Mouse (Mus musculus) hematopoietic stem cell, adult 5-6 weeks (primary cell): ENCODE data around the gene Ddx28. TPM values are rescaled to one million over a fixed set of nuclear protein-coding genes. Genes with fewer than 3 reads are reported as not detected.
"Not testable (repeated sequence)": the region's sequence is repeated elsewhere in the genome, so short reads cannot be mapped to it uniquely, and the experiment has no call there.

Experiments
- ATAC-seq, 2 experiments: fragments of 125-278 bp in 1 of 2; replicated peaks in 1 of 2; 2 replicates each; pipeline ENCODE4 v1.8.0; 2016 to 2017; ENCODE audit warnings: inconsistent platforms in 2 of 2, mild to moderate bottlenecking in 2 of 2, moderate number of reproducible peaks in 2 of 2, low read depth in 1 of 2, moderate TSS enrichment in 1 of 2; ENCODE audit not compliant: low FRiP score in 2 of 2, poor library complexity in 2 of 2, severe bottlenecking in 2 of 2, insufficient read depth in 1 of 2, low TSS enrichment in 1 of 2
- total RNA-seq: library from RNA; stranded (forward); fragments of 172-1452, 232-1000 nt; gene quantifications from 2 replicates; pipeline ENCODE4 v1.2.3, GENCODE M21; 2017

Ddx28 gene
- total RNA-seq, 1 experiment from 2014 or later, result 10.1 TPM

DNA sequence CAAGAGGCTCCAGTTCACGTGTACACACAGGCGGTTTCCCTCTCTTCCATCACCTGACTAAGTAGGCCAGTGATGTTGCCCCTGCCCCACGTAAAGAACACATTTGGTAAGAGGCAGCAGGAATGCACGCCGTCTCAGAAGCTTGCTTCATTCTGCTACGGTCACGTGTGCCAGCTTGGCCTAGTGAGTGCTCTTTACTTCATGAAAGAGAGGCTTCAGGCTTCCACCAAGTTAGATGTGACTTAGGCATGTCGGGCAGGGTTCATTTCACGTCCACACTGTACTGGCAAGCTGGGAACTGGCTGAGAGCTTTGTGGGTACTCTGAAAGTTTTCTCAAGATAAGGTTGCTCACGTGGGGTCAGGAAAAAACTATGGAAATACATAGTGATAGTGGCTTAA lies 27.0 kb upstream of the Ddx28 start:
- ATAC-seq, result no peak; a peak in 1 of 4 replicates

- peak; percentile 81 to 91 for ATAC-seq
These were observed 10.8 kb upstream of the Ddx28 start for GRCm38 (mm10) chr8:106022483-106022882.

DNA sequence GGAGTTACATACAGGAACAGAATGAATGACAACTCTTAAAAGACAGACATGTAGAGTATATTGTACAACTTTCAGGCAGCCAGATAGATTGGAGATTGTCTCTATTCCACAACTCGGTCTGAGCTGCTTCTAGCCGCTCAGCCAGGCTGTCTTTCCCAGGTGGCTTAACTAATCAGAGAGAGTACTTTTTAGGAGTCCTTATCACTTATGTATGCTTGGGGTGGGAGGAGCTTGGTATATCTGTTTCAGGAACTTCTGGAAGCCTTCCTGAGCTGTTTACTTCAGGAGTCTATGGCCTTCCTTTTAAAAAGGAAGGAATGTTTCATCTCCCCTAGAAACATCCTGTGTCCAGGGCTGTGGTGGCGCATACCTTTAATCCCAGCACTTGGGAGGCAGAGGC lies 6.4 kb upstream of the Ddx28 start:
- no peak for ATAC-seq

GRCm38 (mm10) chr8:106017130-106017529 lies 5.4 kb upstream of the Ddx28 start:
- peak; percentile 95 to 99 for ATAC-seq

DNA sequence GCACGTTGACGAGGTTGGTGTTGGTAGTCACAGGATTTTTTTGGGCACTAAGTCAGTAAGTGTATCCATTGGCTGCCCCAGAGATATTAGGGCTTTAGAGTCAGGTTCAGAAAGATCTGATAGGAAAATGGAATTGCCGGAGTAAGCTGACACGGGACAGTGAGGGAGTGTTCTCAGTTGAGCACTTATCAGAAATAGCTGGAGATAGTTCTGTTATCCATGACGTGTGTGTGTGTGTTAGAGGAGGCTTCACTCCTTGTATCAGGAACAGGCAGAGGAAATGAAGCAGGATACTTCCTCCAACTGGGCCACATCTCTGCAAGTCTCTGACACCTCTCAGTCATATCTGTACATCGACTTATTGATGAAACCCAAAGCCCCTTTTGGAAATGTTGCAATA lies 4.6 kb upstream of the Ddx28 start:
- no peak for ATAC-seq

- ATAC-seq, result not testable (repeated sequence)
These were observed 521 bp upstream of the Ddx28 start for GRCm38 (mm10) chr8:106012203-106012602.

DNA sequence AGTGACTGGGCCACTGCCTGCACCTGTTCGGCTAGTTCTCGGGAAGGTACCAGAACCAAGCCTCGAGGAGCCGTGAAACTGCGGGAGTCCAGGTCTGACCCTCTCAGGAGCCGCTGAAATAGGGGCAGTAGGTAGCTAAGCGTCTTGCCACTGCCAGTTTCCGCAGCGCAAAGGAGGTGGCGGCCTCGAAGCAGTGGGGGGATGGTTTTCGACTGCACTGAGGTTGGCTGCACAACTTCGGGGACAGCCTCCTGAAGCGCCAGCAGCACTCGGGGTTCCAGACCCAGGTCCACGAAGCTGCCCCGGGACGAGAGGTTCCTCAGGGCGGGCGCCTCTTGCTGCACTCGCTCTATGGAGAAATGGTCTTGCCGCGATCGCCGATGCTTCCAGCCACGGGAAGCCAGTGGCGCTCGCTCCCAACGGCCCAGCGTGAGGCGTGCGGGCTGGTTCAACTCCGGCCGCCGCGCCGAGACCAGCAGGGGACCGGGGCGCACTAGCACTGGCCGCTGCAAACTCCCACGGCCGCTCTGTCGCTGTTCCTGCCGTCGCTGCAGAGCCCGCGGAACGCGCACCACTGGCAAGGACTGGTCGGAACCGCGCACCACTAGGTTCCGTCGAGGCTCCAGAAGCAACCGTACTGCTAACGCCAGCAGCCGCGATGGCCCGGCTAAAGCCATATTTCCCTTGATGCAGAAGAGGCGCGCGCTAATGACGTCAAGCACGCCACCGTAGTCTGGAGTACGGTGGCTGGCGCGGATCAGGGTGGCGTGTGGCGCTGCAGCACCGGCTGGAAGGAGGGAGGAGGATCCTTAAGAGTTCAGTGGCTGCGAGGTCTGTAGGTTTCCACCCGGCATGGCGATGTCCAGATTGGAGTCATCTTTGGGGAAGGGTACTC lies 687 bp downstream of the Ddx28 start:
- ATAC-seq, result peak; percentile 94 to 95

GRCm38 (mm10) chr8:106007891-106008290 lies 3.8 kb downstream of the Ddx28 start:
- not testable (repeated sequence) for ATAC-seq

- no peak for ATAC-seq
These were observed 4.5 kb downstream of the Ddx28 start for GRCm38 (mm10) chr8:106007135-106007534.

DNA sequence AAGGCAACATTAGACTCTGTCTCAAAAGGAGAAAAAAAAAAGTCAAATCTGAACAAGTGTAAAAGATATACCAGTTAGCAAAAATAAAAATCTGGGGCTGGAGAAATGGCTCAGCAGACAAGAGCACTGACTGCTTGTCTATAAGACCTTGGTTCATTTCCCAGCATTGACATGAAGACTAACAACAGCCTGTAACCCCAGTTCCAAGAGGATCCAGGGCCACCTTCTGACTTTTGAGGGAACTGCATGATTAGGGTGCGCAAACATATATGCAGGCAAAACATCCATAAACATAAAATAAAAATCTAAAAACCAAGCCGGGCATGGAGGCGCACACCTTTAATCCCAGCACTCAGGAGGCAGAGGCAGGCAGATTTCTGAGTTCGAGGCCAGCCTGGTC lies 5.3 kb downstream of the Ddx28 start:
- no peak for ATAC-seq

- ATAC-seq, result no peak
These were observed 5.8 kb downstream of the Ddx28 start, which contains the start of gene Dpep2nb for GRCm38 (mm10) chr8:106005875-106006274. Dpep2nb (minus strand) TSS chr8:106005975.

- no peak for ATAC-seq
These were observed 7.0 kb downstream of the Ddx28 start for GRCm38 (mm10) chr8:106004538-106005207.

DNA sequence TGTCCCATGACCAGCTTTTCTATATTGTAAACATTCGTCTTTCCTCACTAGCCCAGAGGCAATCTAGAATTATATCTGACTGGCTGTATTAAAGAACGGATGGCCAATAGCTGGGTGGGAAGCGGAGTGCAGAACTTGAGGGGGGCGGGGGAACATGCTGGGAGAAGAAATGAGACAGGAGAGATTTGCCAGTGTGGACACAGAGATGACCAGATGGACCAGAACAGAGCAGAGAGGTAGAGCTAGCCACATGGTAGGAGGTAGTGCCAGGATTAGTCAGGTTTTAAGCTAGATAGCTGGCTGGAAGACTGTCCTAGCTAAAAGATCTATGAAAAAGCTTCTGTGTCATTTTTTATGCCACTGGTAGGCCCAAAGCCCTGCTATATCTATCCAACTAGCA lies 9.8 kb downstream of the Ddx28 start:
- ATAC-seq, result no peak

DNA sequence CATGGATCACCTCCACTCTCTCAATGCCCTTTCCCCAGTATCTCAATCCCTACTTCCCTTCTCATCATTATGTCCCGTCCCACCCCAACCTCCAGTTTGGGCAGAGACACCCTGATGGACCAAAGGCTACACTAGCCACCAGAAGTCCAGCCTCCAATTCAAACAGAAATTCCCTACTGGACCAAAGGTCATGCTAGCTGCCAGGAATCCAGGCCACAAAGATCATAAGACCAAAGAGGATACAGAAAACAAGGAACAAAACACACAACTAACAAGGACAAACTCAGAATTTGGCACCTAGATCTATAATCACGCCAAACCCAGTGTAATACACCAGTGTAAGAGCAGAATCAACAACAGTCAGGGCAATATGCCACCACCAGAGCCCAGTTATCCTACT lies 12.7 kb downstream of the Ddx28 start:
- no peak for ATAC-seq

- ATAC-seq, result peak; percentile 88 to 96
These were observed 15.3 kb downstream of the Ddx28 start for GRCm38 (mm10) chr8:105996359-105996758.

GRCm38 (mm10) chr8:105993226-105993625 lies 18.5 kb downstream of the Ddx28 start:
- no peak for ATAC-seq

DNA sequence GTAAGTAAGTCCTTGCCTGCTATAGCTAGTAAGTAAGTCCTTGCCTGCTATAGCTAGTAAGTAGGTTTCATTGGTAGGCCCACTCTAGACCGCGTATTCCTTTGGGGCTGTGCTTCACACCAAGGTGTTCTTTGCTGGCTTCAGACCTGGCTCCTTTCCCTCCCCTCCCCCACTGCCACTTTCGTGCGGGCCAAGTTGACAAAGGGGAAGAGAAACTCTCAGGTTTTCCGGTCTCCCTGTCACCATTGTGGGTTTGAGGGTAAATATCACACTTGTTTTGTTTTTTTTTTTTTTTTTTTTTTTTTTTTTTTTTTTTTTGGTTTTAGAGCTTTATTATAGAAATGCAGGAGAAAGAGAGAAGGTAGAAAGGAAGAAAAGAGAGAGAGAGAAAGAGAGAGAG lies 19.2 kb downstream of the Ddx28 start:
- ATAC-seq, result no peak

DNA sequence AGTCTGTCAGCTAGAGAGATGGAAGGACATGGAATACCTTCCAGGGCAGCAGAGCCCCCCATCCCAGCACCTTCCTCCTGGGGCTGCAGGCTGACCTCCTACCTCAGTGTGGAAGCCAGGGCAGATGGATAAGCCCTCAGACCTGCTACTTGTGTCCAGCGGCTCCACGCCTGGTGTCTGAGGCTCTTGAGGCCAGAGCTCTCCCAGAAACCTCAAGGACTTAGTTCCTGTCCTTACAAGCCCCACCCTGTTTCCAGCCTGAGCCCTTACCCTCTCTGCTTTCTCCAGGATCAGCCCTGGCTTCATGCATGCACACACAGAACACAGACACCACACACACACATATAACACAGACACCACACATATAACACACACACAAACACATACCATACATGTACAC lies 20.1 kb downstream of the Ddx28 start:
- no peak for ATAC-seq
